Mouse (Mus musculus): Measurements from ENCODE around the gene Hist1h2ab. TPM values are rescaled to one million over a fixed set of nuclear protein-coding genes. Genes with fewer than 3 reads are reported as not detected.

Gene Hist1h2ab
- polyA plus RNA-seq, 1 experiment from 2014 or later, result 15.7 TPM

- peak overlapping the region; percentile 90 for H3K27ac ChIP-seq (replicated peaks)
- peak overlapping the region; percentile 52 for H3K4me2 ChIP-seq (replicated peaks; ENCODE audit: low read depth)
- TF ChIP-seq EP300 (optimal IDR thresholded peaks at IDR 0.05) (no peak), CTCF (IDR thresholded peaks at IDR 0.05; ENCODE audit: low read depth) (no peak)
- H3K9ac ChIP-seq (ENCODE audit: low read length), result peak overlapping the region; percentile 61
- H3K27me3 ChIP-seq (ENCODE audit: control insufficient read depth, insufficient read depth, low read length), result no peaks in the 10 kb centered on the region
- WGBS, result under 1% methylated on average over 15 of the region's 23 CpGs
- H3K4me3 ChIP-seq (ENCODE audit: low read depth, low read length), result peak overlapping the region; percentile 35
- 0 out of 2 replicates have a peak, but pooled peaks have one; percentile 1 for ATAC-seq (ENCODE audit: low FRiP score, low TSS enrichment)
- H3K36me3 ChIP-seq (ENCODE audit: control insufficient read depth, insufficient read depth, low read length), result no peaks in the 10 kb centered on the region
- H3K9me3 ChIP-seq (ENCODE audit: control insufficient read depth, low read length), result no peaks in the 10 kb centered on the region
- H3K4me1 ChIP-seq (replicated peaks; ENCODE audit: control insufficient read depth, insufficient read depth), result no peaks in the 10 kb centered on the region
- DNase-seq (ENCODE audit: low spot score), result peak; percentile 56
Observed at GRCm38 (mm10) chr13:23757211-23757773, 6.4 kb downstream of the Hist1h2ab start.

GRCm38 (mm10) chr13:23757921-23758320, 7.0 kb downstream of the Hist1h2ab start:
- Histone ChIP-seq H3K27me3 (ENCODE audit: control insufficient read depth, insufficient read depth, low read length) (no peaks in the 10 kb centered on the region), H3K27ac (replicated peaks) (no peak overlapping the region), H3K4me1 (replicated peaks; ENCODE audit: control insufficient read depth, insufficient read depth) (no peaks in the 10 kb centered on the region), H3K4me3 (ENCODE audit: low read depth, low read length) (no peak overlapping the region), H3K36me3 (ENCODE audit: control insufficient read depth, insufficient read depth, low read length) (no peaks in the 10 kb centered on the region), H3K9me3 (ENCODE audit: control insufficient read depth, low read length) (no peaks in the 10 kb centered on the region), H3K4me2 (replicated peaks; ENCODE audit: low read depth) (no peak overlapping the region), H3K9ac (ENCODE audit: low read length) (no peak overlapping the region)
- ATAC-seq (ENCODE audit: low FRiP score, low TSS enrichment), result no peak
- WGBS, result 43% methylated on average over 3 of the region's 3 CpGs
- TF ChIP-seq EP300 (optimal IDR thresholded peaks at IDR 0.05) (no peak), CTCF (IDR thresholded peaks at IDR 0.05; ENCODE audit: low read depth) (no peak)
- DNase-seq (ENCODE audit: low spot score), result no peak

GRCm38 (mm10) chr13:23759251-23759771, 8.4 kb downstream of the Hist1h2ab start:
- no peak for DNase-seq (ENCODE audit: low spot score)
- 60% methylated on average over 3 of the region's 3 CpGs for WGBS

GRCm38 (mm10) chr13:23759916-23760239, 9.0 kb downstream of the Hist1h2ab start:
- Histone ChIP-seq H3K36me3 (ENCODE audit: control insufficient read depth, insufficient read depth, low read length) (no peaks in the 10 kb centered on the region), H3K9ac (ENCODE audit: low read length) (no peak overlapping the region), H3K4me3 (ENCODE audit: low read depth, low read length) (no peak overlapping the region), H3K4me2 (replicated peaks; ENCODE audit: low read depth) (no peak overlapping the region), H3K9me3 (ENCODE audit: control insufficient read depth, low read length) (no peaks in the 10 kb centered on the region), H3K4me1 (replicated peaks; ENCODE audit: control insufficient read depth, insufficient read depth) (peaks cover 3% of the 10 kb centered on the region; the same call in 1 of the 2 replicates), H3K27ac (replicated peaks) (no peak overlapping the region), H3K27me3 (ENCODE audit: control insufficient read depth, insufficient read depth, low read length) (no peaks in the 10 kb centered on the region)
- TF ChIP-seq EP300 (optimal IDR thresholded peaks at IDR 0.05), result no peak
- no peak for TF ChIP-seq CTCF (IDR thresholded peaks at IDR 0.05; ENCODE audit: low read depth)
- no peak for ATAC-seq (ENCODE audit: low FRiP score, low TSS enrichment)
- DNase-seq (ENCODE audit: low spot score), result no peak
- 71% methylated on average over 1 of the region's 1 CpGs for WGBS

More at GRCm38 (mm10) chr13:23759251-23759771, 8.4 kb downstream of the Hist1h2ab start:
- Histone ChIP-seq H3K4me3 (ENCODE audit: low read depth, low read length) (no peak overlapping the region), H3K4me1 (replicated peaks; ENCODE audit: control insufficient read depth, insufficient read depth) (peaks cover 3% of the 10 kb centered on the region; the same call in 1 of the 2 replicates), H3K36me3 (ENCODE audit: control insufficient read depth, insufficient read depth, low read length) (no peaks in the 10 kb centered on the region), H3K9ac (ENCODE audit: low read length) (no peak overlapping the region), H3K4me2 (replicated peaks; ENCODE audit: low read depth) (no peak overlapping the region), H3K9me3 (ENCODE audit: control insufficient read depth, low read length) (no peaks in the 10 kb centered on the region), H3K27me3 (ENCODE audit: control insufficient read depth, insufficient read depth, low read length) (no peaks in the 10 kb centered on the region), H3K27ac (replicated peaks) (no peak overlapping the region)
- no peak for ATAC-seq (ENCODE audit: low FRiP score, low TSS enrichment)
- TF ChIP-seq EP300 (optimal IDR thresholded peaks at IDR 0.05), result no peak
- TF ChIP-seq CTCF (IDR thresholded peaks at IDR 0.05; ENCODE audit: low read depth), result no peak

- 2% methylated on average over 18 of the region's 27 CpGs for WGBS
- Histone ChIP-seq H3K9me3 (ENCODE audit: control insufficient read depth, low read length) (no peaks in the 10 kb centered on the region), H3K4me2 (replicated peaks; ENCODE audit: low read depth) (peak overlapping the region; percentile 90), H3K9ac (ENCODE audit: low read length) (peak overlapping the region; percentile 45), H3K27ac (replicated peaks) (peak overlapping the region; percentile 88), H3K4me3 (ENCODE audit: low read depth, low read length) (peak overlapping the region; percentile 52), H3K4me1 (replicated peaks; ENCODE audit: control insufficient read depth, insufficient read depth) (peaks cover 3% of the 10 kb centered on the region; the same call in 1 of the 2 replicates), H3K27me3 (ENCODE audit: control insufficient read depth, insufficient read depth, low read length) (no peaks in the 10 kb centered on the region), H3K36me3 (ENCODE audit: control insufficient read depth, insufficient read depth, low read length) (no peaks in the 10 kb centered on the region)
- peak; percentile 2; the same call in 1 of the 2 replicates for ATAC-seq (ENCODE audit: low FRiP score, low TSS enrichment)
- peak; percentile 42 for TF ChIP-seq CTCF (IDR thresholded peaks at IDR 0.05; ENCODE audit: low read depth)
- no peak for TF ChIP-seq EP300 (optimal IDR thresholded peaks at IDR 0.05)
- DNase-seq (ENCODE audit: low spot score), result peak; percentile 35
Observed at GRCm38 (mm10) chr13:23760240-23760971, 9.5 kb downstream of the Hist1h2ab start.

All from stomach, postnatal 0 days (tissue).